Mouse (Mus musculus): ENCODE data around the gene Hnrnpul1.

Gene Hnrnpul1

GRCm38 (mm10) chr7:25687811-25688401 lies 66.7 kb downstream of the Hnrnpul1 start:
- DNase-seq = peak; percentile 39 to 48

GRCm38 (mm10) chr7:25686680-25687531 lies 67.7 kb downstream of the Hnrnpul1 start, which contains the start of gene Tgfb1:
Gene Tgfb1, plus strand, starts transcription at chr7:25687002.
- peak in 1 of 2 experiments; percentile 55 for DNase-seq

GRCm38 (mm10) chr7:25685926-25686470 lies 68.6 kb downstream of the Hnrnpul1 start:
- no peak for DNase-seq

- DNase-seq = no peak
Observed at GRCm38 (mm10) chr7:25684659-25685058, 69.9 kb downstream of the Hnrnpul1 start.

GRCm38 (mm10) chr7:25683474-25684180 lies 70.9 kb downstream of the Hnrnpul1 start:
- no peak for DNase-seq

GRCm38 (mm10) chr7:25681341-25682231 lies 73.0 kb downstream of the Hnrnpul1 start:
- DNase-seq = peak in 1 of 2 experiments; percentile 49

GRCm38 (mm10) chr7:25680514-25681258 lies 73.9 kb downstream of the Hnrnpul1 start, which contains the start of gene B9d2:
Gene B9d2, plus strand, starts transcription at chr7:25680780.
- peak; percentile 96 for DNase-seq

- DNase-seq = peak; percentile 31 to 43
Observed at GRCm38 (mm10) chr7:25679971-25680370, 74.6 kb downstream of the Hnrnpul1 start.

GRCm38 (mm10) chr7:25677013-25677412 lies 77.5 kb downstream of the Hnrnpul1 start:
- DNase-seq = no peak

- peak; percentile 100 for DNase-seq
Observed at GRCm38 (mm10) chr7:25676085-25676781, 78.3 kb downstream of the Hnrnpul1 start.

GRCm38 (mm10) chr7:25675405-25675804 lies 79.2 kb downstream of the Hnrnpul1 start:
- DNase-seq = peak in 1 of 2 experiments; percentile 39

- peak; percentile 47 to 63 for DNase-seq
Observed at GRCm38 (mm10) chr7:25674719-25675300, 79.7 kb downstream of the Hnrnpul1 start, which contains the start of gene Tmem91. Gene Tmem91, minus strand, starts transcription at chr7:25675166.

GRCm38 (mm10) chr7:25674297-25674696 lies 80.3 kb downstream of the Hnrnpul1 start:
- no peak for DNase-seq

- DNase-seq = no peak
Observed at GRCm38 (mm10) chr7:25672442-25672841, 82.1 kb downstream of the Hnrnpul1 start.

- no peak for DNase-seq
Observed at GRCm38 (mm10) chr7:25671686-25672085, 82.9 kb downstream of the Hnrnpul1 start.

Data from cerebellum, postnatal 14 days (tissue).